Mouse (Mus musculus) B cell, adult 2 months (primary cell): Measurements from ENCODE around the gene Ifitm10.
"Not testable (repeated sequence)": the region's sequence is repeated elsewhere in the genome, so short reads cannot be mapped to it uniquely, and the experiment has no call there.

Experiments used
- DNase-seq, 2 experiments: peaks; one replicate each; pipeline ENCODE4 v3.0.0; 2022

The Ifitm10 gene

GRCm38 (mm10) chr7:142360743-142361142 is 12.8 kb downstream of the Ifitm10 start:
- DNase-seq = no peak

DNA sequence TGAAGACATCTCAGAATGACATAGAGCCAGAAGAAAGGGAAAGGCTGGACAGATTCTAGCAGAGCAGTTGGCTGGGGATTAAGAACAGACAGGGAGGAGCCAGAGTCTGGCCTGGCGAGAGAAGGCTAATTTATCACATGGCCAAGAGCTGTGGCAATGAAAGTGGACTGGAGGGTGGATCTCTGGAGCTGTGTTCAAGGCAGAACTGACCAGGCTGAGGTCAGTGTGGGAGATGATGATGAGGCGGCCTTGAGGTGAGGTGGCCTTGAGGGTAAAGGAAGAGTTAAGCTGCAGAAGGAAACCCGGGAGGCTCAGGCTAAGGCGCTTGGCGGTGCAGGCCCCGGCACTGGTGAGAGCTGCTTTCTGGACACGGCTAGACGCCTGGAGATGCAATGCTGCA is 14.4 kb downstream of the Ifitm10 start:
- DNase-seq = no peak

DNA sequence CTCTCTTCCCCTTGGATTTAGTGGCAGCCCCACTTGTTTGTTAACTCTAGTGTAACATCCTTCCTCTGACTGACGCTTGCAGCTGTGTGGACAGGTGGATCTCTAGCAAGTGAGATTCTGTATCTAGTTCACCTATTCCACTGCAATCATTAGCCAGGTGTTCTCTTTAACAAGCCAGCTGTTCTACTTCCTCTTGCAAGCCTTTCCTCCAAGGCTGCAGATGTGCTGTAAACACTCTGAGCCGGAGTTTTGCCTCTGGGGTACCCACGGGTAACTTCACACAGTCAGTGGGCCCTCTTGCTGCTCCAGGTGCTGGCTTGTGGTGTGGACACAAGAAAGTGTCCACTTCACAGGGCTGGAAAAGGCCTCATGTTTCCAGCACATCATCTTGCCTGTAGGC is 16.0 kb downstream of the Ifitm10 start:
- no peak for DNase-seq

DNA sequence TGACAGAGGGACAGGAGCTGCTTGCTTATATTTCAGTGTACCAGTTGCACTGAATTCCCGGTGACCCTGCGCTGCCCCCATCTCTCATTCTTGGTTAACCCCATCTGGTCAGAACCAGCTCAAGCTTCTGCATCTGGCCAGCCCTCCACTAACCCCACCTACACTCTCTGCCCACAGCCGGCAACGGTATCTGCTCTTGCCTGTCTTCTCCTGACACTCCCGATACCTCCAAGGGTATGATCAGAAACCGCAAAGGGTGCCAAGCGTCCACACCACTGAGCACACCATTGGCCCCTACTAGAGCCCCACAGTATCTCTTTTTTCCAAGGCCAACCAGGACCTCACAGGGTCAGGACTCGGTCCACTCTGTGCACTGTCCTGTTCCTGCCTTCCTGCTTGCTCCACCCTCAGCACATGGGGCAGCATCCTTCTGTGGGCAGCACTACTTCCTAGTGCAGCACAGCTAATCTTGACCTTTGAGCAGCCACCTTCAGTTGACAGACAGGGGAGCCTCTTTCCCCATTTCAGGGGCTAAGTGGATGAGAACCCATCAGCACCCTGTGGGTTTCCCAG is 18.8 kb downstream of the Ifitm10 start:
- no peak for DNase-seq

- no peak for DNase-seq
These were observed 19.7 kb downstream of the Ifitm10 start for GRCm38 (mm10) chr7:142353854-142354253.

DNA sequence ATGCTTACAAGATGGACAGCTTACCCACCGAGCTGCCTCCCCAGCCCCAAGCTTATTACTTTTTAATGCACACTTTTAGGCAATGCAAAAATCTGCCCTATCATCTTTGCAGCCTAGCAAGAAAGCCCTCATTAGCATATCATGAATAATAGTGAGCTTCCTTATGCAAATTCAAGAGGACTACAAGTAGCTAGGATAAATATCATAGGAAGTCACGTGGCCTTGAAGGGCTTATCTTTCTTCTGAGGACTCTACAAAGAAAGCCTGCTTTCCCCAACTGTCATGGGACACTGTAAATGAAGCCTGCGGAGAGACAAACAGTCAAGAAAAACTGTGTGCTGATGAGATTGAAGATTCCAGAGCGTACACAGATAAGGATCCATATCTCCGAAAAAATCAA is 22.0 kb downstream of the Ifitm10 start:
- no peak for DNase-seq

DNA sequence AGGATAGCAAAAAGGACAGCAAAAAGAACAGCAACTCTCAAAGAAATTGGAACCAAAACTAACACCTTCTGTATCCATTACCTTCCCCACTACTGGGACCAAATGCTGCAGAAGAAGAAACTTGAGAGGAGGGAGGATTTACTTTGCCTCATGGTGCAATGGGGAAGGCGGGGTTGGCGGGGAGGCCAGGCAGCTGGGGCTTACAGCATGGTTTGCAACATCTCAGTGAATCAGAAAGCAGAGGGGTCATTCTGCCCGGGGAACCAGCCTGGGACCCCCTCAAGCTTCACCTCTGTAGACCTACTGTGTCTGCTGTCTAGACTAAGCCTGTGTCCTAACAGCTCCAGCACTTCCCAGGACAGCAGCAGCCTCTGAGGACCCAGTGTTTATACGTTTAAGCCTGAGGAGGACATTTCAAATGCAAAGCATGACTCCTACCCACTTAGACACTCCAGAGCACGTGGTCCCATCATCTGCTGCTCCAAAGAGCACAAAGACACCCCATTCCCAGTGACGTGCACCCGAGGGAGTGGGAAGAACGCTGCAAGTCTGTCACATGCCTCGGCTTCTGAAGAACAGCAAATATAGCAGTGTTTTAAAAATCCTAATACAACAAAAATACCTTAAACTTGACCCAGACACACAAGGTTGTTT is 24.1 kb downstream of the Ifitm10 start:
- DNase-seq = no peak

GRCm38 (mm10) chr7:142347542-142347941 is 26.0 kb downstream of the Ifitm10 start:
- no peak for DNase-seq

GRCm38 (mm10) chr7:142342247-142342640 is 31.3 kb downstream of the Ifitm10 start:
- no peak for DNase-seq

GRCm38 (mm10) chr7:142341564-142342246 is 31.8 kb downstream of the Ifitm10 start:
- DNase-seq = no peak

GRCm38 (mm10) chr7:142340269-142340970 is 33.1 kb downstream of the Ifitm10 start:
- DNase-seq = peak; percentile 72 to 76

DNA sequence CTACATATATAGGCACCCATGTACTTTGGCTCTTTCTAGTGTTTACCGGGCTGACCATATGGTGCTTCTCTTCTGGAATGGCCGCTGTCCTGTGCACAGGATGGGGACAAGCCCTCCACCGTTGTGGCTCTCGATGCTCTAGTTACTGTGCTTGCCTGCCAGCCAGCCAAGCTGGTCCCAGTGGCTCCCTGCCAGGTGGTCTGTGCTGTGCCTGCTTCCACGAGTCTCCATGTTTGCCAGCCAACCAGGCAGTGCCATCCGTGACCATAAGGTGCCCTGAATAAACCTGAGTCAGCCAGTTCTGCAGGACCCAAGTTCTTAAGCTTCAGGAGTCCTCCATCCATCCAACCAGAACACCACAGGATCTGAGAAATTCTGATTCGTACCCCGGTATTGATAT is 38.4 kb downstream of the Ifitm10 start:
- DNase-seq = no peak

- DNase-seq = peak; percentile 92
These were observed 39.3 kb downstream of the Ifitm10 start for GRCm38 (mm10) chr7:142334246-142334645.

- DNase-seq = not testable (repeated sequence)
These were observed 40.8 kb downstream of the Ifitm10 start for GRCm38 (mm10) chr7:142332741-142333140.

GRCm38 (mm10) chr7:142331281-142331680 is 42.3 kb downstream of the Ifitm10 start:
- no peak for DNase-seq

- DNase-seq = no peak
These were observed 43.3 kb downstream of the Ifitm10 start for GRCm38 (mm10) chr7:142330271-142330724.

DNA sequence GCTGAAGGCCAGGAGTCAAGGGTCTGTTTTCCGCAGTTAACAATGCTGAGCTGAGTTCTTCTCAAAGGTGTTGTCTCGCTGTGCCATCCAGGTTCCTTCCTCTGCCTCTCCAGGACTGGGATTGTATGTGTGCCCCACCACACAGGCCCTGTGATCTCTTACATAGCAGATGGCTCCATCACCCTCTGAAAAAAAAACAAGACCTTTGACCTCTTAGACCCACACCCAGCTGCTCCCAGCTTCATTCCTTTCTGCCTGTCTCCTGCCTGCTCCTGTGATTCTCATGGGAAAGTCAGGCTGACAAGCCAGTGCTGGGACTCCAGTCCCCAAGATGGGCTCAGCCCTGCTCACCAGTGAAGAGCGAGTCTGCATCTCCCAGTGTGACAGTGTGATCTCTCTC is 45.0 kb downstream of the Ifitm10 start:
- no peak for DNase-seq

- no peak for DNase-seq
These were observed 46.7 kb downstream of the Ifitm10 start for GRCm38 (mm10) chr7:142326714-142327445.

GRCm38 (mm10) chr7:142323396-142324117 is 50.0 kb downstream of the Ifitm10 start:
- DNase-seq = no peak

- no peak for DNase-seq
These were observed 50.9 kb downstream of the Ifitm10 start for GRCm38 (mm10) chr7:142322641-142323040.

- not testable (repeated sequence) for DNase-seq
These were observed 51.8 kb downstream of the Ifitm10 start for GRCm38 (mm10) chr7:142321637-142322306.

DNA sequence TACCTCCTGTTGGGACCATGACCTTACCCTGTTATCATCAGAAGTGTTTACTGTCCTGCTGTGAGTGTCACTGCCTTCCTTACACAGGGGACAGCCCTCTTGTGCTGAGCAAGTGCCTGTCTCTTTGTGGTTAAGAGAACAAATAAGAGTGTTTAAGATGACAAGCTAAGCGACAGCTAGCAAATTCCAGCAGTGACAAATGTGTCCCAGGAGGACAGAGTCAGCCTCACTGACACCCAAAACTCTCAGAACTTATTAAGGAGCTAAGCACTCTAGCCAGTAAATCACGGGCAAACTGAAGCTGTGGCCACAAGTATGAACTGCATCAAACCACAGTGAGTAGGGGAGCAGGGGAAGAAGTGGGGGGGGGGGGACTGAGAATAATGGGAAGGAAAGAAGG is 52.6 kb downstream of the Ifitm10 start:
- DNase-seq = no peak
